Comparison of ENCODE assay signal across 8 mouse cellular contexts in genomic region chr9:70202753-70203152, GRCm38 (mm10). TPM values are rescaled to one million over a fixed set of nuclear protein-coding genes. Genes with fewer than 3 reads are reported as not detected.
DNase-seq lines count a peak whose midpoint lies in the region; ATAC-seq lines count a peak whose summit lies in the region.

No protein-coding gene starts in this region.

- no peaks in the 10 kb centered on the region for H3K27me3 ChIP-seq in heart, embryonic 12.5 days (replicated peaks)
- peaks cover 24% of the 10 kb centered on the region for H3K27me3 ChIP-seq in liver, embryonic 11.5 days (replicated peaks; ENCODE audit: control insufficient read depth, insufficient read depth, low read length)

- no peak overlapping the region for H3K4me2 ChIP-seq in heart, embryonic 12.5 days
- H3K4me2 ChIP-seq in liver, embryonic 11.5 days: no peak overlapping the region

- WGBS in heart, embryonic 12.5 days: 58% methylated on average over 5 of the region's 5 CpGs
- WGBS in liver, embryonic 11.5 days: 57% methylated on average over 5 of the region's 5 CpGs

- ATAC-seq in heart, embryonic 12.5 days (ENCODE audit: insufficient number of reproducible peaks, low FRiP score): no peak
- no peak for ATAC-seq in liver, embryonic 11.5 days (replicated peaks; ENCODE audit: low FRiP score)

- peak; percentile 33 to 74 for DNase-seq in heart, adult 18-20 months
- peak; percentile 55 for DNase-seq in right cerebral cortex, postnatal 4 days
- no peak for DNase-seq in right cerebral cortex, adult 2 months (ENCODE audit: low spot score in 2 of 2)
- peak; percentile 64 for DNase-seq in embryo, embryonic 10.5 days (ENCODE audit: low spot score)
- peak; percentile 47 for DNase-seq in liver, embryonic 11.5 days (ENCODE audit: low spot score)
- DNase-seq in spleen, postnatal 14 days (ENCODE audit: low spot score in 2 of 2): peak; percentile 38 to 65
- DNase-seq in left cerebral cortex, adult 8-10 months (ENCODE audit: low spot score in 2 of 2): no peak

- no peak overlapping the region for H3K27ac ChIP-seq in heart, embryonic 12.5 days (ENCODE audit: poor library complexity, severe bottlenecking)
- no peak overlapping the region for H3K27ac ChIP-seq in liver, embryonic 11.5 days (ENCODE audit: low read depth, low read length)

- H3K9me3 ChIP-seq in heart, embryonic 12.5 days (replicated peaks): 0 out of 2 replicates have a peak, but pooled peaks cover 4% of the 10 kb centered on the region
- H3K9me3 ChIP-seq in liver, embryonic 11.5 days (ENCODE audit: control insufficient read depth, low read length): no peaks in the 10 kb centered on the region

- no peaks in the 10 kb centered on the region for H3K4me1 ChIP-seq in heart, embryonic 12.5 days (replicated peaks)
- H3K4me1 ChIP-seq in liver, embryonic 11.5 days (replicated peaks; ENCODE audit: control insufficient read depth, insufficient read depth, low read length): 0 out of 2 replicates have a peak, but pooled peaks cover under 1% of the 10 kb centered on the region

- no peak overlapping the region for H3K9ac ChIP-seq in heart, embryonic 12.5 days
- H3K9ac ChIP-seq in liver, embryonic 11.5 days (ENCODE audit: low read depth, low read length): no peak overlapping the region

- H3K36me3 ChIP-seq in heart, embryonic 12.5 days: no peaks in the 10 kb centered on the region
- H3K36me3 ChIP-seq in liver, embryonic 11.5 days (ENCODE audit: control insufficient read depth, insufficient read depth, low read length): no peaks in the 10 kb centered on the region

- no peak overlapping the region for H3K4me3 ChIP-seq in heart, embryonic 12.5 days
- no peak overlapping the region for H3K4me3 ChIP-seq in liver, embryonic 11.5 days (ENCODE audit: low read depth, low read length)

RNA-seq across cellular contexts. Expression of gene Myo1e, which starts 4.4 kb away (rescaled TPM):
- 10 to 100 TPM in 1 of 2 experiments, 1 to 10 TPM in 1; 9.7 to 11.2 TPM for total RNA-seq in heart, adult 18-20 months (2021)
- polyA plus RNA-seq in heart, embryonic 12.5 days (2016; fragmentation: Nextera tagmentation; extraction: Ambion mirVana): 15.2 and 16.2 TPM in 2 replicates
- polyA plus RNA-seq in liver, embryonic 11.5 days (2014; fragmentation: Nextera tagmentation; extraction: Ambion mirVana): 5.9 and 6.1 TPM in 2 replicates
- total RNA-seq in left cerebral cortex, adult 8-10 months (2022): 10 to 100 TPM; 12.6 to 23.5 (median 15.5) TPM

Comparison
In these comparisons a context has a peak if more than half of its experiments do, and no peak if none do; other contexts are left out.
1. DNase-seq: peak in heart, adult 18-20 months (2 of 2), right cerebral cortex, postnatal 4 days (single experiment), embryo, embryonic 10.5 days (single experiment), liver, embryonic 11.5 days (single experiment) and spleen, postnatal 14 days (2 of 2); none in right cerebral cortex, adult 2 months (0 of 2) and left cerebral cortex, adult 8-10 months (0 of 2).